Mouse (Mus musculus): ENCODE results near the gene Relb. TPM values are rescaled to one million over a fixed set of nuclear protein-coding genes. Genes with fewer than 3 reads are reported as not detected.
A peak's percentile ranks its signal among the peaks of the same experiment; 100 is the strongest.
"Not testable (repeated sequence)": the region's sequence is repeated elsewhere in the genome, so short reads cannot be mapped to it uniquely, and the experiment has no call there.

The Relb gene
- polyA plus RNA-seq, 1 experiment, result 0.32 TPM

- Histone ChIP-seq H3K4me1 (ENCODE audit: control insufficient read depth) (peaks cover 9% of the 10 kb centered on the region), H3K9me3 (ENCODE audit: control insufficient read depth, low read length) (no peaks in the 10 kb centered on the region; the same call in 1 of the 2 replicates), H3K4me3 (replicated peaks) (no peak overlapping the region), H3K27me3 (ENCODE audit: control insufficient read depth) (peaks cover 14% of the 10 kb centered on the region), H3K36me3 (ENCODE audit: control insufficient read depth) (no peaks in the 10 kb centered on the region)
- TF ChIP-seq TAL1 (IDR thresholded peaks at IDR 0.05; ENCODE audit: low read length), result no peak
- TF ChIP-seq GATA1 (IDR thresholded peaks at IDR 0.05; ENCODE audit: low read length), result no peak
These were observed 7.0 kb downstream of the Relb start for GRCm38 (mm10) chr7:19622241-19622640.

GRCm38 (mm10) chr7:19620811-19621210 lies 8.4 kb downstream of the Relb start:
- H3K36me3 ChIP-seq (ENCODE audit: control insufficient read depth), result no peaks in the 10 kb centered on the region
- no peaks in the 10 kb centered on the region; the same call in 1 of the 2 replicates for H3K9me3 ChIP-seq (ENCODE audit: control insufficient read depth, low read length)
- no peak overlapping the region for H3K4me3 ChIP-seq (replicated peaks)
- peaks cover 14% of the 10 kb centered on the region for H3K27me3 ChIP-seq (ENCODE audit: control insufficient read depth)
- H3K4me1 ChIP-seq (ENCODE audit: control insufficient read depth), result peaks cover 9% of the 10 kb centered on the region
- no peak for TF ChIP-seq TAL1 (IDR thresholded peaks at IDR 0.05; ENCODE audit: low read length)
- no peak for TF ChIP-seq GATA1 (IDR thresholded peaks at IDR 0.05; ENCODE audit: low read length)

GRCm38 (mm10) chr7:19619004-19619801 lies 10.0 kb downstream of the Relb start:
- peaks cover 9% of the 10 kb centered on the region for H3K4me1 ChIP-seq (ENCODE audit: control insufficient read depth)
- H3K36me3 ChIP-seq (ENCODE audit: control insufficient read depth), result no peaks in the 10 kb centered on the region
- H3K27me3 ChIP-seq (ENCODE audit: control insufficient read depth), result peaks cover 14% of the 10 kb centered on the region
- no peaks in the 10 kb centered on the region; the same call in 1 of the 2 replicates for H3K9me3 ChIP-seq (ENCODE audit: control insufficient read depth, low read length)
- peak overlapping the region; percentile 45 for H3K4me3 ChIP-seq (replicated peaks)
- TF ChIP-seq GATA1 (IDR thresholded peaks at IDR 0.05; ENCODE audit: low read length) (no peak), TAL1 (IDR thresholded peaks at IDR 0.05; ENCODE audit: low read length) (no peak)

GRCm38 (mm10) chr7:19615036-19615577 lies 14.1 kb downstream of the Relb start:
- TF ChIP-seq GATA1 (IDR thresholded peaks at IDR 0.05; ENCODE audit: low read length) (no peak), TAL1 (IDR thresholded peaks at IDR 0.05; ENCODE audit: low read length) (no peak)
- Histone ChIP-seq H3K4me1 (ENCODE audit: control insufficient read depth) (peaks cover 9% of the 10 kb centered on the region), H3K4me3 (replicated peaks) (no peak overlapping the region), H3K27me3 (ENCODE audit: control insufficient read depth) (peaks cover 8% of the 10 kb centered on the region), H3K36me3 (ENCODE audit: control insufficient read depth) (no peaks in the 10 kb centered on the region; the same call in 1 of the 2 replicates), H3K9me3 (ENCODE audit: control insufficient read depth, low read length) (peaks cover 5% of the 10 kb centered on the region)

GRCm38 (mm10) chr7:19610969-19611368 lies 18.3 kb downstream of the Relb start:
- Histone ChIP-seq H3K9me3 (ENCODE audit: control insufficient read depth, low read length) (peaks cover 5% of the 10 kb centered on the region), H3K4me3 (replicated peaks) (no peak overlapping the region), H3K36me3 (ENCODE audit: control insufficient read depth) (no peaks in the 10 kb centered on the region; the same call in 1 of the 2 replicates), H3K4me1 (ENCODE audit: control insufficient read depth) (peaks cover 8% of the 10 kb centered on the region), H3K27me3 (ENCODE audit: control insufficient read depth) (no peaks in the 10 kb centered on the region)
- TF ChIP-seq TAL1 (IDR thresholded peaks at IDR 0.05; ENCODE audit: low read length), result no peak
- no peak for TF ChIP-seq GATA1 (IDR thresholded peaks at IDR 0.05; ENCODE audit: low read length)

GRCm38 (mm10) chr7:19609641-19610332 lies 19.5 kb downstream of the Relb start:
- H3K4me3 ChIP-seq (replicated peaks), result no peak overlapping the region
- no peaks in the 10 kb centered on the region for H3K27me3 ChIP-seq (ENCODE audit: control insufficient read depth)
- H3K9me3 ChIP-seq (ENCODE audit: control insufficient read depth, low read length), result peaks cover 5% of the 10 kb centered on the region
- no peak for TF ChIP-seq GATA1 (IDR thresholded peaks at IDR 0.05; ENCODE audit: low read length)
- no peak for TF ChIP-seq TAL1 (IDR thresholded peaks at IDR 0.05; ENCODE audit: low read length)
- H3K36me3 ChIP-seq (ENCODE audit: control insufficient read depth), result no peaks in the 10 kb centered on the region; the same call in 1 of the 2 replicates
- peaks cover 8% of the 10 kb centered on the region for H3K4me1 ChIP-seq (ENCODE audit: control insufficient read depth)

GRCm38 (mm10) chr7:19607291-19607690 lies 21.9 kb downstream of the Relb start:
- peaks cover 9% of the 10 kb centered on the region for H3K36me3 ChIP-seq (ENCODE audit: control insufficient read depth)
- TF ChIP-seq GATA1 (IDR thresholded peaks at IDR 0.05; ENCODE audit: low read length) (no peak), TAL1 (IDR thresholded peaks at IDR 0.05; ENCODE audit: low read length) (no peak)
- H3K27me3 ChIP-seq (ENCODE audit: control insufficient read depth), result no peaks in the 10 kb centered on the region
- peaks cover 5% of the 10 kb centered on the region for H3K9me3 ChIP-seq (ENCODE audit: control insufficient read depth, low read length)
- H3K4me3 ChIP-seq (replicated peaks), result no peak overlapping the region
- H3K4me1 ChIP-seq (ENCODE audit: control insufficient read depth), result peaks cover 30% of the 10 kb centered on the region

- H3K36me3 ChIP-seq (ENCODE audit: control insufficient read depth), result peaks cover 32% of the 10 kb centered on the region
- H3K4me1 ChIP-seq (ENCODE audit: control insufficient read depth), result peaks cover 46% of the 10 kb centered on the region
- peak overlapping the region; percentile 70 for H3K4me3 ChIP-seq (replicated peaks)
- not testable (repeated sequence) for H3K27me3 ChIP-seq (ENCODE audit: control insufficient read depth); H3K9me3 ChIP-seq (ENCODE audit: control insufficient read depth, low read length)
These were observed 24.5 kb downstream of the Relb start for GRCm38 (mm10) chr7:19604606-19605214.

Measured in erythroblast, embryonic 14.5 days (primary cell).